Mouse (Mus musculus) spleen, adult 2 months (tissue): Measurements from ENCODE around the gene Rassf2.

ENCODE experiments used
- CTCF ChIP-seq: fragments of 200-500 bp; IDR thresholded peaks from 2 replicates; pipeline ENCODE4 v1.5.1; 2011; ENCODE audit warnings: mild to moderate bottlenecking, inconsistent platforms; ENCODE audit not compliant: insufficient read depth, insufficient read length, insufficient replicate concordance; ENCODE audit errors: extremely low read depth
- POLR2A ChIP-seq: fragments of 200-500 bp; IDR thresholded peaks from 2 replicates; pipeline ENCODE4 v1.6.1; 2011; ENCODE audit warnings: low read depth, low read length, inconsistent platforms

GRCm38 (mm10) chr2:131941501-131941900 lies 88.6 kb downstream of the Rassf2 start:
- TF ChIP-seq CTCF (no peak), POLR2A (no peak)
